Mouse (Mus musculus) brain, adult 2 months (tissue): ENCODE results near the gene Rasl10b.

Source experiments
- DNase-seq: peaks from one replicate; pipeline ENCODE4 v3.0.0; 2011; ENCODE audit warnings: low read depth, low spot score

Gene Rasl10b

GRCm38 (mm10) chr11:83429355-83429754, 20.4 kb downstream of the Rasl10b start, which contains the start of gene Gas2l2:
TSS of gene Gas2l2 (minus strand) at chr11:83429455.
- no peak for DNase-seq

GRCm38 (mm10) chr11:83432533-83432932, 23.6 kb downstream of the Rasl10b start:
- no peak for DNase-seq

- DNase-seq, result no peak
Measured at GRCm38 (mm10) chr11:83437377-83437776, 28.4 kb downstream of the Rasl10b start, which contains the start of gene 1700020L24Rik. TSS of gene 1700020L24Rik (plus strand) at chr11:83437677.

GRCm38 (mm10) chr11:83439426-83440060, 30.6 kb downstream of the Rasl10b start:
- DNase-seq, result no peak

- DNase-seq, result peak; percentile 97
Measured at GRCm38 (mm10) chr11:83440081-83441064, 31.4 kb downstream of the Rasl10b start.

- peak; percentile 87 for DNase-seq
Measured at GRCm38 (mm10) chr11:83441235-83441634, 32.3 kb downstream of the Rasl10b start.

GRCm38 (mm10) chr11:83442596-83443267, 33.8 kb downstream of the Rasl10b start:
- DNase-seq, result peak; percentile 82

GRCm38 (mm10) chr11:83443824-83444223, 34.9 kb downstream of the Rasl10b start:
- DNase-seq, result no peak

- DNase-seq, result no peak
Measured at GRCm38 (mm10) chr11:83445001-83445400, 36.1 kb downstream of the Rasl10b start.

GRCm38 (mm10) chr11:83447612-83448011, 38.7 kb downstream of the Rasl10b start:
- no peak for DNase-seq

GRCm38 (mm10) chr11:83448021-83448926, 39.3 kb downstream of the Rasl10b start:
- no peak for DNase-seq

GRCm38 (mm10) chr11:83448927-83449236, 39.9 kb downstream of the Rasl10b start:
- DNase-seq, result no peak

- DNase-seq, result no peak
Measured at GRCm38 (mm10) chr11:83449298-83449697, 40.4 kb downstream of the Rasl10b start.

GRCm38 (mm10) chr11:83450550-83450949, 41.6 kb downstream of the Rasl10b start:
- no peak for DNase-seq

GRCm38 (mm10) chr11:83451281-83451680, 42.3 kb downstream of the Rasl10b start:
- DNase-seq, result no peak

GRCm38 (mm10) chr11:83454548-83454947, 45.6 kb downstream of the Rasl10b start:
- no peak for DNase-seq

- no peak for DNase-seq
Measured at GRCm38 (mm10) chr11:83455608-83456007, 46.7 kb downstream of the Rasl10b start.

- no peak for DNase-seq
Measured at GRCm38 (mm10) chr11:83457257-83457656, 48.3 kb downstream of the Rasl10b start.

- DNase-seq, result peak; percentile 16
Measured at GRCm38 (mm10) chr11:83457912-83458601, 49.1 kb downstream of the Rasl10b start.

- DNase-seq, result no peak
Measured at GRCm38 (mm10) chr11:83461462-83462027, 52.6 kb downstream of the Rasl10b start.
